Comparison of ENCODE assay signal across 8 mouse cellular contexts in genomic region chr5:136714879-136715278, GRCm38 (mm10). TPM values are rescaled to one million over a fixed set of nuclear protein-coding genes. Genes with fewer than 3 reads are reported as not detected.
DNase-seq lines count a peak whose midpoint lies in the region; ATAC-seq and TF ChIP-seq lines count a peak whose summit lies in the region.

No protein-coding gene starts in this region.

- H3K4me2 ChIP-seq in limb, embryonic 14.5 days (replicated peaks; ENCODE audit: low read depth, low read length, severe bottlenecking): peak overlapping the region; percentile 37

- DNase-seq in heart, embryonic 10.5 days (ENCODE audit: low spot score): peak; percentile 78
- no peak for DNase-seq in heart, adult 8-10 months (ENCODE audit: low spot score)
- peak; percentile 37 for DNase-seq in CD4-positive helper T cell, adult 2 months (ENCODE audit: low read depth, low spot score)
- DNase-seq in cerebellum, adult 9-10 months: peak; percentile 36
- peak; percentile 47 for DNase-seq in limb, embryonic 14.5 days (ENCODE audit: low spot score)
- peak; percentile 61 for DNase-seq in neural tube, embryonic 10.5 days (ENCODE audit: extremely low spot score, low spot score)
- no peak for DNase-seq in Muller cell, postnatal 12 days (ENCODE audit: inconsistent ontology term)

- H3K9ac ChIP-seq in limb, embryonic 14.5 days (ENCODE audit: low read depth, low read length, severe bottlenecking): no peak overlapping the region

- H3K27me3 ChIP-seq in heart, embryonic 10.5 days (ENCODE audit: insufficient read depth, poor library complexity, severe bottlenecking): peaks cover 31% of the 10 kb centered on the region
- no peaks in the 10 kb centered on the region; the same call in none of the 2 replicates for H3K27me3 ChIP-seq in limb, embryonic 14.5 days (ENCODE audit: control insufficient read depth, insufficient read depth, low read length)

- no peaks in the 10 kb centered on the region for H3K36me3 ChIP-seq in heart, embryonic 10.5 days
- H3K36me3 ChIP-seq in limb, embryonic 14.5 days (ENCODE audit: control insufficient read depth, insufficient read depth, low read length): no peaks in the 10 kb centered on the region

- TF ChIP-seq POLR2A in limb, embryonic 14.5 days (IDR thresholded peaks at IDR 0.05; ENCODE audit: borderline replicate concordance, extremely low read depth, insufficient read depth, insufficient read length): no peak

- peak; percentile 68 for ATAC-seq in granulocyte monocyte progenitor cell, adult 5-6 weeks (replicated peaks; ENCODE audit: poor library complexity, severe bottlenecking)
- no peak for ATAC-seq in limb, embryonic 14.5 days (ENCODE audit: low FRiP score, low read depth)

- H3K27ac ChIP-seq in heart, embryonic 10.5 days: peak overlapping the region; percentile 30; the same call in 1 of the 2 replicates
- no peak overlapping the region for H3K27ac ChIP-seq in limb, embryonic 14.5 days (replicated peaks; ENCODE audit: low read depth, low read length)

- peaks cover 19% of the 10 kb centered on the region for H3K4me1 ChIP-seq in heart, embryonic 10.5 days
- H3K4me1 ChIP-seq in limb, embryonic 14.5 days (ENCODE audit: control insufficient read depth, insufficient read depth, low read length): peaks cover 17% of the 10 kb centered on the region

- WGBS in heart, embryonic 10.5 days: 14% methylated on average over 11 of the region's 11 CpGs
- WGBS in limb, embryonic 14.5 days: 25% methylated on average over 11 of the region's 11 CpGs

- H3K4me3 ChIP-seq in heart, embryonic 10.5 days: peak overlapping the region; percentile 49
- 0 out of 2 replicates have a peak overlapping the region, but pooled peaks have one; percentile 5 for H3K4me3 ChIP-seq in limb, embryonic 14.5 days (replicated peaks; ENCODE audit: low read length)

- no peaks in the 10 kb centered on the region for H3K9me3 ChIP-seq in heart, embryonic 10.5 days
- no peaks in the 10 kb centered on the region for H3K9me3 ChIP-seq in limb, embryonic 14.5 days (ENCODE audit: control insufficient read depth, low read length)

RNA-seq across cellular contexts. Expression of gene Myl10, which starts 21.9 kb away (rescaled TPM):
- polyA plus RNA-seq in heart, embryonic 10.5 days (2016; fragmentation: Nextera tagmentation; extraction: Ambion mirVana): not detected in 2 replicates
- not detected for total RNA-seq in heart, adult 8-10 months (2022)
- total RNA-seq in granulocyte monocyte progenitor cell, adult 5-6 weeks (2014; fragmentation: Nextera tagmentation): not detected in 2 replicates
- not detected in 2 replicates for total RNA-seq in granulocyte monocyte progenitor cell, adult 5-6 weeks (2017)
- not detected in 2 replicates for polyA plus RNA-seq in limb, embryonic 14.5 days (2012; rRNA removed)
- polyA plus RNA-seq in limb, embryonic 14.5 days (2014; fragmentation: Nextera tagmentation; extraction: Ambion mirVana): not detected in 2 replicates

Comparison
In these comparisons a context has a peak if more than half of its experiments do, and no peak if none do; other contexts are left out.
1. DNase-seq: peak in heart, embryonic 10.5 days (single experiment), CD4-positive helper T cell, adult 2 months (single experiment), cerebellum, adult 9-10 months (single experiment), limb, embryonic 14.5 days (single experiment) and neural tube, embryonic 10.5 days (single experiment); none in heart, adult 8-10 months (single experiment) and Muller cell, postnatal 12 days (single experiment).